Mouse (Mus musculus): ENCODE measurements around the gene Eif4e. TPM values are rescaled to one million over a fixed set of nuclear protein-coding genes. Genes with fewer than 3 reads are reported as not detected.
A peak's percentile ranks its signal among the peaks of the same experiment; 100 is the strongest.

The Eif4e gene
- polyA plus RNA-seq, 1 experiment, result 5.4 TPM

GRCm38 (mm10) chr3:138601076-138601475 is 75.1 kb downstream of the Eif4e start:
- no peaks in the 10 kb centered on the region for H3K36me3 ChIP-seq (ENCODE audit: control insufficient read depth, insufficient read depth, low read length)
- H3K27me3 ChIP-seq (ENCODE audit: control insufficient read depth, insufficient read depth, low read length), result no peaks in the 10 kb centered on the region
- no peak for TF ChIP-seq CTCF (IDR thresholded peaks at IDR 0.05; ENCODE audit: extremely low read depth, insufficient read length, insufficient replicate concordance, low read depth, low read length)
- 51% methylated on average over 4 of the region's 4 CpGs for WGBS
- H3K4me1 ChIP-seq (ENCODE audit: control insufficient read depth, insufficient read depth, insufficient read length, low read length), result no peaks in the 10 kb centered on the region
- H3K27ac ChIP-seq (ENCODE audit: insufficient read depth, low read depth, low read length), result no peak overlapping the region
- H3K4me3 ChIP-seq (ENCODE audit: low read depth, low read length), result no peak overlapping the region

GRCm38 (mm10) chr3:138605132-138605531 is 79.2 kb downstream of the Eif4e start:
- WGBS, result 18% methylated on average over 8 of the region's 8 CpGs

GRCm38 (mm10) chr3:138608665-138609064 is 82.7 kb downstream of the Eif4e start:
- WGBS, result 90% methylated on average over 5 of the region's 5 CpGs
- no peaks in the 10 kb centered on the region for H3K27me3 ChIP-seq (ENCODE audit: control insufficient read depth, insufficient read depth, low read length)
- H3K4me1 ChIP-seq (ENCODE audit: control insufficient read depth, insufficient read depth, insufficient read length, low read length), result no peaks in the 10 kb centered on the region; the same call in 1 of the 2 replicates
- no peak overlapping the region for H3K27ac ChIP-seq (ENCODE audit: insufficient read depth, low read depth, low read length)
- no peak overlapping the region for H3K4me3 ChIP-seq (ENCODE audit: low read depth, low read length)
- TF ChIP-seq CTCF (IDR thresholded peaks at IDR 0.05; ENCODE audit: extremely low read depth, insufficient read length, insufficient replicate concordance, low read depth, low read length) (no peak), POLR2A (IDR thresholded peaks at IDR 0.05; ENCODE audit: low read depth, low read length) (no peak)
- no peaks in the 10 kb centered on the region for H3K36me3 ChIP-seq (ENCODE audit: control insufficient read depth, insufficient read depth, low read length)

More at GRCm38 (mm10) chr3:138605132-138605531, 79.2 kb downstream of the Eif4e start:
- H3K27ac ChIP-seq (ENCODE audit: insufficient read depth, low read depth, low read length), result no peak overlapping the region
- no peaks in the 10 kb centered on the region for H3K36me3 ChIP-seq (ENCODE audit: control insufficient read depth, insufficient read depth, low read length)
- H3K27me3 ChIP-seq (ENCODE audit: control insufficient read depth, insufficient read depth, low read length), result no peaks in the 10 kb centered on the region
- no peaks in the 10 kb centered on the region for H3K4me1 ChIP-seq (ENCODE audit: control insufficient read depth, insufficient read depth, insufficient read length, low read length)
- TF ChIP-seq CTCF (IDR thresholded peaks at IDR 0.05; ENCODE audit: extremely low read depth, insufficient read length, insufficient replicate concordance, low read depth, low read length) (no peak), POLR2A (IDR thresholded peaks at IDR 0.05; ENCODE audit: low read depth, low read length) (no peak)
- H3K4me3 ChIP-seq (ENCODE audit: low read depth, low read length), result peak overlapping the region; percentile 11; the same call in 1 of the 2 replicates

Other genes with a start within 250 kb of the Eif4e start
- 76.3 and 89.5 TPM in 2 replicates for gene Adh6a, start 212.9 kb upstream of the Eif4e start, polyA plus RNA-seq (2012; rRNA removed)
- not detected in 2 replicates for gene Adh6b, start 184.4 kb upstream of the Eif4e start, polyA plus RNA-seq (2012; rRNA removed)
- 1.7 and 11.8 TPM in 2 replicates for gene Adh4, start 110.7 kb upstream of the Eif4e start, polyA plus RNA-seq (2012; rRNA removed)
- gene Adh5, start 83.1 kb upstream of the Eif4e start, polyA plus RNA-seq (2012; rRNA removed), result 5.3 and 8.4 TPM in 2 replicates
- gene Metap1, start 36.7 kb upstream of the Eif4e start, polyA plus RNA-seq (2012; rRNA removed), result 4.5 and 6.6 TPM in 2 replicates
- 3.7 and 36.4 TPM in 2 replicates for gene Tspan5, start 216.0 kb downstream of the Eif4e start, polyA plus RNA-seq (2012; rRNA removed)

Data from small intestine, adult 2 months (tissue).